Mouse (Mus musculus): ENCODE data around the gene Nudt17. TPM values are rescaled to one million over a fixed set of nuclear protein-coding genes. Genes with fewer than 3 reads are reported as not detected.
"Not testable (repeated sequence)": the region's sequence is repeated elsewhere in the genome, so short reads cannot be mapped to it uniquely, and the experiment has no call there.

The Nudt17 gene
- polyA plus RNA-seq, 1 experiment from 2014 or later = 13.0 TPM

GRCm38 (mm10) chr3:96698993-96699690 lies 9.2 kb downstream of the Nudt17 start:
- Histone ChIP-seq H3K4me3 (peak overlapping the region; percentile 8; the same call in 1 of the 2 replicates), H3K4me1 (peaks cover 39% of the 10 kb centered on the region), H3K36me3 (replicated peaks) (peaks cover 51% of the 10 kb centered on the region), H3K9me3 (no peaks in the 10 kb centered on the region), H3K27me3 (replicated peaks; ENCODE audit: low read depth, poor library complexity, severe bottlenecking) (no peaks in the 10 kb centered on the region), H3K27ac (replicated peaks) (peak overlapping the region; percentile 35; the same call in 1 of the 2 replicates)
- WGBS = 54% methylated on average over 19 of the region's 19 CpGs
- DNase-seq (ENCODE audit: low spot score) = no peak

GRCm38 (mm10) chr3:96696766-96697732 lies 11.3 kb downstream of the Nudt17 start:
- Histone ChIP-seq H3K36me3 (replicated peaks) (peaks cover 31% of the 10 kb centered on the region), H3K4me1 (peaks cover 45% of the 10 kb centered on the region), H3K9me3 (no peaks in the 10 kb centered on the region), H3K4me3 (peak overlapping the region; percentile 92), H3K27ac (replicated peaks) (peak overlapping the region; percentile 99), H3K27me3 (replicated peaks; ENCODE audit: low read depth, poor library complexity, severe bottlenecking) (no peaks in the 10 kb centered on the region)
- DNase-seq (ENCODE audit: low spot score) = peak; percentile 94
- under 1% methylated on average over 85 of the region's 85 CpGs for WGBS

GRCm38 (mm10) chr3:96696198-96696765 lies 12.1 kb downstream of the Nudt17 start, which contains the start of gene Pias3:
Gene Pias3, plus strand, starts transcription at chr3:96696384.
- peaks cover 45% of the 10 kb centered on the region for H3K4me1 ChIP-seq
- H3K27me3 ChIP-seq (replicated peaks; ENCODE audit: low read depth, poor library complexity, severe bottlenecking) = no peaks in the 10 kb centered on the region
- under 1% methylated on average over 35 of the region's 35 CpGs for WGBS
- H3K4me3 ChIP-seq = peak within 1 kb of the TSS; percentile 92
- peak within 1 kb of the TSS; percentile 99 for H3K27ac ChIP-seq (replicated peaks)
- H3K9me3 ChIP-seq = no peaks in the 10 kb centered on the region
- H3K36me3 ChIP-seq (replicated peaks) = peaks cover 23% of the 10 kb centered on the region
- DNase-seq (ENCODE audit: low spot score) = peak; percentile 91

GRCm38 (mm10) chr3:96693579-96693978 lies 14.8 kb downstream of the Nudt17 start:
- Histone ChIP-seq H3K27ac (replicated peaks) (no peak overlapping the region), H3K27me3 (replicated peaks; ENCODE audit: low read depth, poor library complexity, severe bottlenecking) (peaks cover 16% of the 10 kb centered on the region), H3K4me3 (no peak overlapping the region), H3K4me1 (peaks cover 43% of the 10 kb centered on the region), H3K9me3 (no peaks in the 10 kb centered on the region), H3K36me3 (replicated peaks) (no peaks in the 10 kb centered on the region)
- DNase-seq (ENCODE audit: low spot score) = no peak
- 93% methylated on average over 1 of the region's 1 CpGs for WGBS

GRCm38 (mm10) chr3:96692506-96692905 lies 15.9 kb downstream of the Nudt17 start:
- H3K36me3 ChIP-seq (replicated peaks) = no peaks in the 10 kb centered on the region
- peak overlapping the region; percentile 25; the same call in 1 of the 2 replicates for H3K27ac ChIP-seq (replicated peaks)
- H3K27me3 ChIP-seq (replicated peaks; ENCODE audit: low read depth, poor library complexity, severe bottlenecking) = peaks cover 18% of the 10 kb centered on the region
- WGBS = 14% methylated on average over 3 of the region's 3 CpGs
- H3K4me1 ChIP-seq = peaks cover 35% of the 10 kb centered on the region
- H3K4me3 ChIP-seq = no peak overlapping the region
- H3K9me3 ChIP-seq = no peaks in the 10 kb centered on the region
- peak; percentile 61 for DNase-seq (ENCODE audit: low spot score)

GRCm38 (mm10) chr3:96690298-96690697 lies 18.1 kb downstream of the Nudt17 start:
- WGBS = 59% methylated on average over 3 of the region's 3 CpGs
- Histone ChIP-seq H3K27ac (replicated peaks) (no peak overlapping the region), H3K4me3 (no peak overlapping the region), H3K9me3 (no peaks in the 10 kb centered on the region), H3K27me3 (replicated peaks; ENCODE audit: low read depth, poor library complexity, severe bottlenecking) (peaks cover 26% of the 10 kb centered on the region), H3K36me3 (replicated peaks) (no peaks in the 10 kb centered on the region), H3K4me1 (peaks cover 17% of the 10 kb centered on the region)
- DNase-seq (ENCODE audit: low spot score) = no peak

GRCm38 (mm10) chr3:96688854-96689253 lies 19.5 kb downstream of the Nudt17 start:
- Histone ChIP-seq H3K27me3 (replicated peaks; ENCODE audit: low read depth, poor library complexity, severe bottlenecking) (peaks cover 40% of the 10 kb centered on the region), H3K9me3 (no peaks in the 10 kb centered on the region), H3K36me3 (replicated peaks) (no peaks in the 10 kb centered on the region), H3K27ac (replicated peaks) (no peak overlapping the region), H3K4me3 (no peak overlapping the region), H3K4me1 (peaks cover 24% of the 10 kb centered on the region)
- WGBS = 83% methylated on average over 11 of the region's 11 CpGs
- DNase-seq (ENCODE audit: low spot score) = no peak

GRCm38 (mm10) chr3:96686057-96686456 lies 22.3 kb downstream of the Nudt17 start:
- not testable (repeated sequence) for DNase-seq (ENCODE audit: low spot score); H3K27ac ChIP-seq (replicated peaks); H3K36me3 ChIP-seq (replicated peaks); H3K9me3 ChIP-seq; H3K4me3 ChIP-seq
- Histone ChIP-seq H3K4me1 (peaks cover 19% of the 10 kb centered on the region), H3K27me3 (replicated peaks; ENCODE audit: low read depth, poor library complexity, severe bottlenecking) (peaks cover 64% of the 10 kb centered on the region)
- 93% methylated on average over 5 of the region's 5 CpGs for WGBS

GRCm38 (mm10) chr3:96684822-96685156 lies 23.6 kb downstream of the Nudt17 start:
- Histone ChIP-seq H3K27ac (replicated peaks) (no peak overlapping the region), H3K9me3 (no peaks in the 10 kb centered on the region), H3K36me3 (replicated peaks) (no peaks in the 10 kb centered on the region), H3K4me3 (peak overlapping the region; percentile 46), H3K4me1 (peaks cover 14% of the 10 kb centered on the region), H3K27me3 (replicated peaks; ENCODE audit: low read depth, poor library complexity, severe bottlenecking) (peaks cover 72% of the 10 kb centered on the region)
- 36% methylated on average over 28 of the region's 28 CpGs for WGBS
- peak; percentile 44 for DNase-seq (ENCODE audit: low spot score)

- Histone ChIP-seq H3K4me1 (peaks cover 11% of the 10 kb centered on the region), H3K27ac (replicated peaks) (no peak overlapping the region), H3K27me3 (replicated peaks; ENCODE audit: low read depth, poor library complexity, severe bottlenecking) (peaks cover 72% of the 10 kb centered on the region), H3K36me3 (replicated peaks) (no peaks in the 10 kb centered on the region), H3K9me3 (no peaks in the 10 kb centered on the region), H3K4me3 (peak overlapping the region; percentile 46)
- WGBS = 58% methylated on average over 17 of the region's 17 CpGs
- no peak for DNase-seq (ENCODE audit: low spot score)
Measured at GRCm38 (mm10) chr3:96684151-96684821, 24.1 kb downstream of the Nudt17 start.

GRCm38 (mm10) chr3:96683496-96683895 lies 24.9 kb downstream of the Nudt17 start:
- no peaks in the 10 kb centered on the region for H3K36me3 ChIP-seq (replicated peaks)
- no peak overlapping the region for H3K27ac ChIP-seq (replicated peaks)
- 82% methylated on average over 3 of the region's 3 CpGs for WGBS
- H3K9me3 ChIP-seq = no peaks in the 10 kb centered on the region
- no peak overlapping the region for H3K4me3 ChIP-seq
- DNase-seq (ENCODE audit: low spot score) = no peak
- H3K4me1 ChIP-seq = peaks cover 12% of the 10 kb centered on the region
- peaks cover 72% of the 10 kb centered on the region for H3K27me3 ChIP-seq (replicated peaks; ENCODE audit: low read depth, poor library complexity, severe bottlenecking)
